Mouse (Mus musculus): Measurements from ENCODE around the gene Rwdd3. TPM values are rescaled to one million over a fixed set of nuclear protein-coding genes. Genes with fewer than 3 reads are reported as not detected.

The Rwdd3 gene
- total RNA-seq (2023): 1 to 10 TPM; 2.3 TPM

GRCm38 (mm10) chr3:121171243-121171871, at the start of gene Rwdd3:
TSS of gene Rwdd3 (minus strand) at chr3:121171695.

Other genes with a start within 250 kb of the Rwdd3 start
- gene Tmem56, start 111.4 kb upstream of the Rwdd3 start, total RNA-seq (2023): 10 to 100 TPM in 1 of 2 experiments, 1 to 10 TPM in 1; 9.2 to 11.9 TPM
- gene Alg14, start 120.1 kb upstream of the Rwdd3 start, total RNA-seq (2023): 1 to 10 TPM; 6.8 to 8.2 TPM